Mouse (Mus musculus): ENCODE measurements around the gene Gm8947. TPM values are rescaled to one million over a fixed set of nuclear protein-coding genes. Genes with fewer than 3 reads are reported as not detected.
A peak's percentile ranks its signal among the peaks of the same experiment; 100 is the strongest.
"Not testable (repeated sequence)": the region's sequence is repeated elsewhere in the genome, so short reads cannot be mapped to it uniquely, and the experiment has no call there.

The Gm8947 gene
- polyA plus RNA-seq, 1 experiment, result not detected

GRCm38 (mm10) chr1:151171572-151172461 is 20.4 kb upstream of the Gm8947 start:
- Histone ChIP-seq H3K27ac (replicated peaks; ENCODE audit: low read depth, low read length) (no peak overlapping the region), H3K4me1 (ENCODE audit: control insufficient read depth, insufficient read depth, insufficient read length, low read length) (no peaks in the 10 kb centered on the region), H3K4me3 (ENCODE audit: insufficient read depth, low read depth, low read length) (no peak overlapping the region)

- Histone ChIP-seq H3K4me1 (ENCODE audit: control insufficient read depth, insufficient read depth, insufficient read length, low read length) (no peaks in the 10 kb centered on the region), H3K27ac (replicated peaks; ENCODE audit: low read depth, low read length) (peak overlapping the region; percentile 44), H3K4me3 (ENCODE audit: insufficient read depth, low read depth, low read length) (peak overlapping the region; percentile 44)
These were observed 14.9 kb upstream of the Gm8947 start for GRCm38 (mm10) chr1:151177030-151177936.

- H3K27ac ChIP-seq (replicated peaks; ENCODE audit: low read depth, low read length), result peak overlapping the region; percentile 44
These were observed 14.3 kb upstream of the Gm8947 start for GRCm38 (mm10) chr1:151177937-151178271.

GRCm38 (mm10) chr1:151178505-151179083 is 13.6 kb upstream of the Gm8947 start:
- H3K4me3 ChIP-seq (ENCODE audit: insufficient read depth, low read depth, low read length), result no peak overlapping the region
- H3K27ac ChIP-seq (replicated peaks; ENCODE audit: low read depth, low read length), result no peak overlapping the region
- H3K4me1 ChIP-seq (ENCODE audit: control insufficient read depth, insufficient read depth, insufficient read length, low read length), result no peaks in the 10 kb centered on the region

More at GRCm38 (mm10) chr1:151177937-151178271, 14.3 kb upstream of the Gm8947 start:
- peak overlapping the region; percentile 44 for H3K4me3 ChIP-seq (ENCODE audit: insufficient read depth, low read depth, low read length)
- no peaks in the 10 kb centered on the region for H3K4me1 ChIP-seq (ENCODE audit: control insufficient read depth, insufficient read depth, insufficient read length, low read length)

- Histone ChIP-seq H3K4me1 (ENCODE audit: control insufficient read depth, insufficient read depth, insufficient read length, low read length) (no peaks in the 10 kb centered on the region), H3K4me3 (ENCODE audit: insufficient read depth, low read depth, low read length) (no peak overlapping the region), H3K27ac (replicated peaks; ENCODE audit: low read depth, low read length) (no peak overlapping the region)
These were observed 12.0 kb upstream of the Gm8947 start for GRCm38 (mm10) chr1:151180167-151180566.

- H3K4me1 ChIP-seq (ENCODE audit: control insufficient read depth, insufficient read depth, insufficient read length, low read length); H3K4me3 ChIP-seq (ENCODE audit: insufficient read depth, low read depth, low read length); H3K27ac ChIP-seq (replicated peaks; ENCODE audit: low read depth, low read length): not testable (repeated sequence)
These were observed 9.9 kb upstream of the Gm8947 start, which contains the start of gene Gm47985 for GRCm38 (mm10) chr1:151182266-151182665. Gene Gm47985, plus strand, starts transcription at chr1:151182537.

- H3K4me1 ChIP-seq (ENCODE audit: control insufficient read depth, insufficient read depth, insufficient read length, low read length); H3K4me3 ChIP-seq (ENCODE audit: insufficient read depth, low read depth, low read length); H3K27ac ChIP-seq (replicated peaks; ENCODE audit: low read depth, low read length): not testable (repeated sequence)
These were observed 6.0 kb upstream of the Gm8947 start for GRCm38 (mm10) chr1:151186186-151186585.

- not testable (repeated sequence) for H3K4me3 ChIP-seq (ENCODE audit: insufficient read depth, low read depth, low read length); H3K4me1 ChIP-seq (ENCODE audit: control insufficient read depth, insufficient read depth, insufficient read length, low read length); H3K27ac ChIP-seq (replicated peaks; ENCODE audit: low read depth, low read length)
These were observed 5.2 kb upstream of the Gm8947 start for GRCm38 (mm10) chr1:151186879-151187424.

GRCm38 (mm10) chr1:151188469-151188868 is 3.7 kb upstream of the Gm8947 start:
- H3K4me1 ChIP-seq (ENCODE audit: control insufficient read depth, insufficient read depth, insufficient read length, low read length), result no peaks in the 10 kb centered on the region
- H3K4me3 ChIP-seq (ENCODE audit: insufficient read depth, low read depth, low read length), result no peak overlapping the region
- no peak overlapping the region for H3K27ac ChIP-seq (replicated peaks; ENCODE audit: low read depth, low read length)

GRCm38 (mm10) chr1:151192739-151193138 is 563 bp downstream of the Gm8947 start:
- not testable (repeated sequence) for H3K4me3 ChIP-seq (ENCODE audit: insufficient read depth, low read depth, low read length); H3K27ac ChIP-seq (replicated peaks; ENCODE audit: low read depth, low read length); H3K4me1 ChIP-seq (ENCODE audit: control insufficient read depth, insufficient read depth, insufficient read length, low read length)

- not testable (repeated sequence) for H3K27ac ChIP-seq (replicated peaks; ENCODE audit: low read depth, low read length); H3K4me3 ChIP-seq (ENCODE audit: insufficient read depth, low read depth, low read length); H3K4me1 ChIP-seq (ENCODE audit: control insufficient read depth, insufficient read depth, insufficient read length, low read length)
These were observed 3.8 kb downstream of the Gm8947 start for GRCm38 (mm10) chr1:151195986-151196385.

GRCm38 (mm10) chr1:151196690-151197089 is 4.5 kb downstream of the Gm8947 start:
- not testable (repeated sequence) for H3K4me3 ChIP-seq (ENCODE audit: insufficient read depth, low read depth, low read length); H3K27ac ChIP-seq (replicated peaks; ENCODE audit: low read depth, low read length); H3K4me1 ChIP-seq (ENCODE audit: control insufficient read depth, insufficient read depth, insufficient read length, low read length)

GRCm38 (mm10) chr1:151198120-151198519 is 5.9 kb downstream of the Gm8947 start, which contains the start of gene Gm47995:
Gene Gm47995, plus strand, starts transcription at chr1:151198448.
- not testable (repeated sequence) for H3K4me3 ChIP-seq (ENCODE audit: insufficient read depth, low read depth, low read length); H3K4me1 ChIP-seq (ENCODE audit: control insufficient read depth, insufficient read depth, insufficient read length, low read length); H3K27ac ChIP-seq (replicated peaks; ENCODE audit: low read depth, low read length)

- not testable (repeated sequence) for H3K4me1 ChIP-seq (ENCODE audit: control insufficient read depth, insufficient read depth, insufficient read length, low read length); H3K4me3 ChIP-seq (ENCODE audit: insufficient read depth, low read depth, low read length); H3K27ac ChIP-seq (replicated peaks; ENCODE audit: low read depth, low read length)
These were observed 8.4 kb downstream of the Gm8947 start for GRCm38 (mm10) chr1:151200620-151201019.

- not testable (repeated sequence) for H3K27ac ChIP-seq (replicated peaks; ENCODE audit: low read depth, low read length); H3K4me1 ChIP-seq (ENCODE audit: control insufficient read depth, insufficient read depth, insufficient read length, low read length); H3K4me3 ChIP-seq (ENCODE audit: insufficient read depth, low read depth, low read length)
These were observed 10.6 kb downstream of the Gm8947 start for GRCm38 (mm10) chr1:151202771-151203170.
